Mouse (Mus musculus): ENCODE data around the gene Sh3bp5l.
A peak's percentile ranks its signal among the peaks of the same experiment; 100 is the strongest.
"Not testable (repeated sequence)": the region's sequence is repeated elsewhere in the genome, so short reads cannot be mapped to it uniquely, and the experiment has no call there.

Gene Sh3bp5l

DNA sequence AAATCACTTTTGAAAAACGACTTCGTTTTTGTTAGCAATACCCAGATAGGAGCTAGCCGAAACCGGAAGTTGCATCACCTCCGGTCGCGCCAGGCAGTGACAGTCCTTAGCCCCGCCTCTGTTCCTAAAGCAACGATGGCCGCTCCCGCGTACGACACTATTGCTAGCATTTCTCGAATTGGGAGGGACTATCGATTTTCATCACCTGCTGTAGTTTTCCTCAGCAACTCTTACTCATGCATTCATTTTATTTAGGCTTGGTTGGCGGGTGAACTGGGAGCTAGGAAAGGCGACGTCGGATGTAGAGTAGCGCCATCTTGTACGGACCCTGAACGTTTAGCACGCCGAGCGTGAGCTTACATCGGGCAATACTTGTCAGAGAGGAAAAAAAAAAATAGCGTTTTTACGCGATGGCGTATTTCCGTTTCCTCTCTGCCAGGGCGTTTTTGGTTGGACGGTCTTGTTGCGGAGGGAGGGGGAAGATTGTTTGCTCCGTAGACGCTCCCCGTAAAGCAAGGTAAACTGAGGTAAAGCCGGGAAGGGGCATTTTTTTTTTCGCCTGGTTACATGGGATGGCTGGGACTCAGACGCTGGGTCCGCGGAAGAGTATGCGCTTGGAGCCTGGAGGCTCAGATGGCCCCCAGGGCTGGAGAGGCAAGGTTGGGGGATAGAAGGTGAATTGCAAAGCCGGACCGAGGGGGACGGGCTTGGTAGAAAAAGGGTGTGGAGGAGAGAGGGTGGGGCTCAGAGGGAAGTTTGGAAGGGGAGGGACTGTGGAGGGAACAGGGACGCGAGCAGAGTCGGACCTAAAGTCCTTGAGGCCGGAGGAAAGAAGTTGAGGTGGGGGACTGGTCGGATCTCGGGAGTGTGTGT is at the start of gene Sh3bp5l, which contains the start of gene Zfp672:
TSS of gene Sh3bp5l (plus strand) at position 449 of the 873 bp plus-strand sequence.
TSS of gene Zfp672 (minus strand) at position 64 of the 873 bp plus-strand sequence.
- DNase-seq (ENCODE audit: low spot score in 2 of 2) = peak; percentile 87 to 94

DNA sequence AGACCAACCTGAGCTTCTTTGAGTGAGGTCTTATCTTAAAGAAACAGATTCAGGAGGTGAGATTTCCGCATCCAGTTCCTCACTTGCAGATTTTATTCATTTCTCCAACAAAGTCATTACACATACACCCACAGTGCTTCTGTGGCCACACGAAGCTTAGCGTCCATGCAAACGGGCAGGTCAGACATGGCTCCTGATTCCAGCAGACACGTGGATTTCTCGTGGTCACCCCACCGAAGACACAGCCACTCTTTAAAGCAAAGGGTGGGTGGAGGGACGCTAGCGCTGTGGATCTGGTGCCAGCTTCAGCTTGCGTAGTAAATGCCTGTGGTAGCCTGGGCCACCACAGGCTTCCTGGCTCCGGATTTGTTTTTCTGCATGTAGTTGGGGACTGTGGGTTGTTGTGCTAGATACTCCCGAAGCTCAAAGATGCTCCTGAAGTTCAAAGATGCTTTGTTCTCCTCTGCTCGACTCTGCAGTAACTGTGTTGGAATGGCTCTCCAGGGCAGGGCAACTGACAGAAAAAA is 48.5 kb upstream of the Sh3bp5l start:
- no peak for DNase-seq (ENCODE audit: low spot score in 2 of 2)

DNA sequence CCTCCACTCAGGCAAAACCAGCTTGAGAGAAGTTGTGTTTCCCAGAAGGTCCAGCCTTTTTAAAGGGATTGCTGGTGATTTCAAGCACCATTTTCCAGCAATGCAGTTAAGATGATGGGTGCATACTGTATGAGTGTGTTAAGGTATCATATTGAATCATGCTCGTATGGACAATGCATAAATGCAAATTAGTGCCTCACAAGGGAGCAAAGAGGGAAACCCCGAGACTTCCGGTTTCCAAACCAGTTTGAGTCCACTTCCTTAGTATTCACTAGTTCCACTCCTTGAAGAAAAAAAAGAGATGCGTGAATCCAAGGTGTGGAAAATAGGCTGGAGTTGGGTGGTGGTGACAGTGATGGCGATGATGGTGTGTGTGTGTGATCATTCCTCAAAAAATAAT is 48.0 kb upstream of the Sh3bp5l start:
- DNase-seq (ENCODE audit: low spot score in 2 of 2) = no peak

DNA sequence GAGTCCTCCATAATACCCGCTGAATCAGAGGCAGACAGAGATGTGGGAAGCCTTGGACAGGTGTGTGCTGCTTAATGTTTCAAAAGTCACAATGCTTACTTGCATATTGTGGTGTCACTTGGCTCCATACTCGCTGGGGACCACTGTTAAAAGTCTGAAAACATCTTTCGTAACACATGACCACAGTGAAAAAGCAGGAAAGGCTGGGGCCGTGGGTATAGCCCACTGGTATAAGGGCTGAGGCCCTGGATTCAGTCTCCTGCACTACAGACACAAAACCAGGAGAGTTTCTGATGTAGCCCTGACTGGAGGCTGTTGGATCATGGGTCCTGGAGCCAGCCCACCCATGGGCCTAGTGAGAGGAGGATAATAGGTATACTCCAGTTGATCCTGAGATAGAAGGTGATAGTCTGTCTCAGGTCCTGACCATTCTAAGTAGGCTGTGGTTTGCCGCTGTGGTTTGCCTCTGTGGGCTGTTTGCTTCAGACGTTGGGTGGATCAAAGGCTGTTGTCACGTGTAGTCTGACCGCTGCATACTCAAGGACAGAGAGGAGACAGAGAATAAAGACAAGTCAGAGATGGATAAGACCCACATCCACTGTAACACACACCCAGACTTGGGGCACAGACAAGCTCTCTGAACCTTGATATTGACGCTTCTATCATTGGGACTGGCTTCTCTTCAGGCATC is 40.4 kb upstream of the Sh3bp5l start:
- no peak for DNase-seq (ENCODE audit: low spot score in 2 of 2)

DNA sequence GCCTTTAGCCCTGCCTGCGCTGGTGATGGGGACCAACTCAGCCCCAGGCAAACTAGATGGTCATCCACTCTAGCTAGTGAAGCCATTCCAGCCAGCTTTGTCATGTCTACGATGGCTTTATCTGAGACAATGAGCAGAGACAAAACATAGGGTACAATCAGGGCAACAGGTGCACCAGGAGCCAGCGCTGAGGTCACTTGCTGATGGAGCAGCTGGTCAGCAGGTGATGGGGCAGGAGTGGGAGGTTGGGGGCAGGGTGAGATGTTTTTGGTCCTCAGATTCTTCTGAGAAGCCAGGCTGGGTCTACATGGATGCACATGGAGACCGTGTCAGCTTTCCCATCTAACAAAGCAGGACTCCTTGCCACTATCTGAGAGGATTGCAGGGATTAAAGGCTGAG is 39.7 kb upstream of the Sh3bp5l start:
- no peak for DNase-seq (ENCODE audit: low spot score in 2 of 2)

DNA sequence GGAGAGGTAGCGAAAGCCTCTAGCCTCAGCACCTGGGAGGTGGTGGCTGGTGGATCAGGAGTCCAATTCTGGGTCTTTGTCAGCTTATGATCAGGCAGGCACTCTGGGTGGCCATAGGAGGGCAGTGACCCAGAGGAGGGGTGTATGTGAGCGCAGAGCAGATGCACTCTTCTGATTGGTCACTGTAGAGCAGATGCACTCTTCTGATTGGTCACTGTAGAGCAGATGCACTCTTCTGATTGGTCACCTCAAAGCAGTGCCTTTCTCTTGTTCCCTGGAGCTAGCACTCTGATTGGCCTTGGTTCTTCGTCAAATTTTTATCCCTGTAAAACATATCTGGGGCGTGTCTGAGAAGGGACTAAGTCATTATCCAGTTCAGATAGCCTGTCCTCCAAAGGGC is 37.7 kb upstream of the Sh3bp5l start:
- no peak for DNase-seq (ENCODE audit: low spot score in 2 of 2)

DNA sequence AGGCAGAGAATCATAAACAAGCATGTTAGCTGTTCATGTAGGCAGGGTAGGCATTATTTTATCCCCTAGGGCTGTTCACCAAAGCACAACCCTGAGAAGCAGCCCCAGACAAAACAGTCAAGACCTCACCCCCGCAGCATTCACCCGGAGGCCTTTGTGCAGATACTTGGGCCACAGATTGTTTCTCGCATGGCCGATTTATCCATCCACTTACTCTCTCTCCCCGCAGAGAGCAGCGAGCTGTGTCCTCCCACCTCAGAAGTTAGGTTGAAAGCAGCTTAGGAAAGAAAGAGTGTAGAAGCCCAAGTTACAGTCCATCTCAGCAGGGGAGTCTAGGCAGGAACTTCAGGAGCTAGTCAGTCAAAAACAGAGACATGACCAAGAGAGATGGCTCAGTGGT is 33.1 kb upstream of the Sh3bp5l start:
- no peak for DNase-seq (ENCODE audit: low spot score in 2 of 2)

DNA sequence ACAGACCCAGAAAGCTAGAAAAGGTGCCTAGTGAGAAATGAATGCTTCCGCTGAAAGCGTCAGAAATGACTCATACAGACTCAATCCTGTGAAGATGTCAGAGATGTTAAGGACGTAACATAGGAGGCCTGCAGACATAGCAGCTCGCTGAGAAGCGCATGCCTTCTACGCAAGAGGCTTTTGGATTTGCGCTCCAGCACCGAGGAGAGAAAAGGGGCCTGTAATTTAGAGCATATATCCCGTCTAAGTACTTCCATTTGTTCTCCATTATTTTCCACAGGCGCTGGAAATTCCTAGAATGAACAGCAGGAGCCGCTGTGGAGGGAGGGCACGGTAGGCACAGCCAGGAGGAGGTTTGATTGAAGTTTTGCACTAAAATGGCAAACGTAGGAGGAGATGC is 29.5 kb upstream of the Sh3bp5l start:
- peak; percentile 82 to 86 for DNase-seq (ENCODE audit: low spot score in 2 of 2)

DNA sequence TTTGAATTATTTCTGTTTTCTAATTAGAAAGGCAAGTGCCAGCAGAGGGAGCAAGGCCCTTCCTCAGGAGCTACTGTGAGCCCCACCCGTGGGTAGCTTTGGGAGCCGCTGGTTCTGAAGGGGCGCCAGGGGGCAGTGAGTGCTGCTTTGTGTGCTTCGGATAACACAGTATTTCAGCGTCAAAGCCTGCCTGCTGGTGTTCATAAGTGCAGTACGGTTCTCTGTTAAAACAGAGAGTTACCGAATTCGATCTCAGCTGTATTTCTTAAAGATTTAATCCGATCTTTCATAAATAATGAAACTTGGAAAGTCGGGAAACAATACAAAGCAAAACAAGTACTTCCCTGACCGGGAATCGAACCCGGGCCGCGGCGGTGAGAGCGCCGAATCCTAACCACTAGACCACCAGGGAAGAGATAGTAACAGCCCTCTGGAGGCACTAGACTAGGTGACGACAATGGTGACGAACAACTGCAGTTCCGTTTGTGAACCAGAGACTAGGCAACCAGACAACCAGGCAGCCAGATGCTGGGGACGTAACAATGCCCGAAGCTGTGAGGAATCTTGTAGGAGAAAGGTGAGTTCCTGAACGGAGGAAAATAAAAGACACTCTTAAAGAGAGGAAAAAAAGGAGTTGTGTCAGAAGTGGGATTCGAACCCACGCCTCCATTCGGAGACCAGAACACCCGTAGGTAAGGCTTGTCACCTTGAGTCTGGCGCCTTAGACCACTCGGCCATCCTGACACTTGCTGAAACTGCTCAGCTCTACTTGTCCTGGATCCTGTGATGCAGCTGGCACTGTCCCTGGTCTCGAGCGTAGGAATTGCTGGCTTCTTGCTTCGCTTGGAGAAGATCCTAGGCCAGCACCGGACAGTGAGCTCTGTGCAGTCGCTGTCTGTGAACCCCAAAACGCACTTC is 28.4 kb upstream of the Sh3bp5l start:
- DNase-seq (ENCODE audit: low spot score in 2 of 2) = peak; percentile 99 to 100

DNA sequence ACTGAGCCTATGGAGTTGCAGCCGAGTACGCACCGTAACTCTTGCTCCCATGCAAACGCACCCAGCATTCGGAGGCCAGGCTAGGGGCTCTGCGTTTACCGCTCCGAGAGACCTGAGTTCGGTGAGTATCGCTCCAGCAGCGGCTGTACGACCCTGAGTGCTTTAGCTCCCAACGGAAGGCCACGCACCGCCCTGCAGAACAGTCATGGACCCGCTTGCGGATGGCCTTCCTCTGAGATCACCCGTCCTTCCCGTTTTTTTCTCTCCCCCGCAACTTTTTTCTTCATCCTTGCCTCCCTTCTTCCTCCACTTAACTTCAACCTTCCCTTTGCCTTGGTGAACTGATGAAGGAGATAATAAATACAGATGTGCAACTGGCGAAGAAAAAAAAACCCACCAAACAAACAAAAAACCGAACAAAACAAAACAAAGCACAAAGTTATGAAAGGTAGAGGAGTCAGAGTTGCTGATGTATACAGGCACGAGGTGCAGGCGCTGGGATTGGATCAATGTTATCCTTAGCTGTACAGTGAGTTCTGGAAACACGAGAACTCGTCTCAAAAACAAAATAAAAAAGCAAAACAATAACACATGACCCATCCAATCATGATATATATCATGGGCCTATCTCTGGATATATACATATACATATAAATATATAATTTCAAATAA is 27.6 kb upstream of the Sh3bp5l start:
- no peak for DNase-seq (ENCODE audit: low spot score in 2 of 2)

DNA sequence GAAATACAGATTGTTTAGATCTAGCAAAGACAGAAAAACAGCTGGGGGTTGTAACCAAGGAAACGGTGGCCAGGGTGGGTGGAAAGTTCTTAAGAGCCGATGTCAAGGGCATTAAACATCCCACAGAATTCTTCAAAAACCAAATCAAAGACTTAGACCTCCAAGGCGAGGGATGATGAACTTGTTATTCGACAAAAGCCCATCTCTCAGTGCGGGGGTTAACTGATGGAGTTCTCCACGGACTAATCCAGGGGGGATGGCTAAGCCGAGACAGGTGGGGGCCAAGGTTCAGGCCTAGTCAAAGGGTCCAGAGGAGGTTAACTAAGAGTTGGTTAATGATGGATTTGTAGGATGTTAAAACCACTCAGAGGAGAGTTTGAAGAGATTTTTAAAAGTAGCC is 26.9 kb upstream of the Sh3bp5l start:
- DNase-seq (ENCODE audit: low spot score in 2 of 2) = no peak

DNA sequence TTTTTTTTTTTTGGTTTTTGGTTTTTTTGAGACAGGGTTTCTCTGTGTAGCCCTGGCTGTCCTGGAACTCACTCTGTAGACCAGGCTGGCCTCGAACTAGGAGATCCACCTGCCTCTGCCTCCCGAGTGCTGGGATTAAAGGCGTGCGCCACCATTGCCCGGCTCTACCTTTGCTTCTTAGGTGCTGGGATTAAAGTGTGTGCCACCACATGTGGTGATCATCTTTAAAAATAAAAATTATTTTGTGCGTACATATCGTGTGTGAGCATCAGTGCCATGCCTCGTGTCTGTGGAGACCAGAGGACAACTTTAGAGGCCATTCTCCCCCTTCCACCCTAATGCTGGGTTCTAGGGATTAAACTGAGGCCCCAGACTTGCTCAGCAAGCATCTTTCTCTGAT is 25.2 kb upstream of the Sh3bp5l start:
- not testable (repeated sequence) for DNase-seq (ENCODE audit: low spot score in 2 of 2)

DNA sequence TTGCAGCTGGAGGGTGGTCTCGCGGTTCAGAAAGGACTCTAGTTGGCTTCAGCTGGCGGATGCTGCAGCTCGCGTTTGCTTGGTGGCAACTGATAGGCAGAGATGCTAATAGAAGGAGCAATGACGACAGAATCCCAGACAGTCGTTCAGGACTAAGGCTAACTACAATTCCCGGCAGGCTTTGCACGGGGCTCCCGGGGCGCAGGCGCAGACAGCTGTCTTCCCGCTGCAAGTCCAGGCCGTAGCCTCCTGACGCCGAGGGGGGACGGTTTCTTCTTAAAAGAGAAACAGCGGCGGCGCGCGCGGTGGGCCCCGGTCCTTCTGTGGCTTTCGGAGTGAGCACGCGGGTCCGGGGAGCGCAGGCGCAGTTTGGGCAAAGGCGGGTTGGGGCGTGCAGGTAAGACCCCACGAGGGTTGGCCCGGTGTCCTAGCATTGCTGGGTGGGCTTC is 23.6 kb upstream of the Sh3bp5l start, which contains the start of gene Zfp692:
TSS of gene Zfp692 (plus strand) at position 210 of the 449 bp plus-strand sequence.
- peak; percentile 97 to 98 for DNase-seq (ENCODE audit: low spot score in 2 of 2)

DNA sequence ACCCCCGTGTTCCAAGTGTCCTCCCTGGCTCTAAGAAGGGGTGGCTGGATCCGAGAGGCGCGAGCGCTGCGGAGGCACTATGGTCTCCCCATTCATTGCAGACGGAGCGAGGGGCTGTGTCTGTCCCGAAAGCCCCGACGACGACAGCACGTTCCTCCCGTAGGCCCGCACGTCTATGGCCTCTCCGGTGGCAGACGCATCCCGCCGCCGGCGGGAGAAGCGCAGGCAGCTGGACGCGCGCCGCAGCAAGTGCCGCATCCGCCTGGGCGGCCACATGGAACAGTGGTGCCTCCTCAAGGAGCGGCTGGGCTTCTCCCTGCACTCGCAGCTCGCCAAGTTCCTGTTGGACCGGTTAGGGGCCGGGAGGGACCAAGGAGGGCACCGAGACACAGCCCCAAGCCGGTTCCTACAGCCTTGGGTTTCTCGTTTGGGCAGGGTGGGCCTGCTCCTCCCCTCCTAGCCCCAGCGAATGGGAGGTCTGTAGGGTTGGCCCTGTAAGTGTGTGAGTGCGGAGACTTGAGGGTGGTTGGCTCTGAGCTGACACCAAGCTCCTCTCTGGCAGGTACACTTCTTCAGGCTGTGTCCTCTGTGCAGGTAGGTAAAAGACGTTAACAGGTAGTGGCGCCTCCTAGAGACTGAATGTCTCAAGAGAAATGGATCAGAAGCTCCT is 23.0 kb upstream of the Sh3bp5l start:
- peak; percentile 52 to 55 for DNase-seq (ENCODE audit: low spot score in 2 of 2)

DNA sequence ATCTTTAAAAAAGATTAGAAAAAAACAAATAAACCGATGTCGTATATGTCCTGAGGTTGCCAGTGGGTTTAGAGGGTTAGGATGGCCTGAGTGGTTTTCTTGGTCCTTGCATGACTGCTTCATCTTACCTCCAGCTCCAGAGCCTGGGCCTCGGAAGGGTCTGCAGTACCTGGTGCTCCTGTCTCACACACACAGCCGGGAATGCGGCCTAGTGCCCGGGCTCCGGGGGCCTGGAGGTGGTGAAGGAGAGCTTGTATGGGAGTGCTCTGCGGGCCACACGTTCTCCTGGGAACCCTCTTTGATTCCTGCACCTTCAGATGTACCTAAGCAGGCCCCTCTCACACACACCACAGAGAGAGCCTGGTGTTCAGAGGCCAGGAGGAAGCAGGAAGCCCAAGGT is 21.9 kb upstream of the Sh3bp5l start:
- no peak for DNase-seq (ENCODE audit: low spot score in 2 of 2)

DNA sequence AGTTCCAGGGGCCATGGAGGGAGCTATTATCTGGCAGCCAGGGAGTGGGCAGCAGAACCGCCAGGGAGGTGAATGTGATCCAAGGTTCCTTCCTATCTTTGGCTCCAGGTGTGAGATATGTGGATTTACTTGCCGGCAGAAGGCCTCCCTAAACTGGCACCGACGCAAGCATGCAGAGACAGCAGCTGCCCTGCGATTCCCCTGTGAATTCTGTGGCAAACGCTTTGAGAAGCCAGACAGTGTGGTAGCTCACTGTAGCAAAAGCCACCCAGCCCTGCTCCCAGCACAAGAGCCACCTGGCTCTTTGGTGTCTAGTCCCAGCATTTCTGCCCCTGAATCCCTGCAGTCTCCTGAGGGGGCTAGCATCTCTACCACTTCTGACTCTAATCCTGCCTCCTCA is 16.5 kb upstream of the Sh3bp5l start:
- DNase-seq (ENCODE audit: low spot score in 2 of 2) = peak in 1 of 2 experiments; percentile 35

DNA sequence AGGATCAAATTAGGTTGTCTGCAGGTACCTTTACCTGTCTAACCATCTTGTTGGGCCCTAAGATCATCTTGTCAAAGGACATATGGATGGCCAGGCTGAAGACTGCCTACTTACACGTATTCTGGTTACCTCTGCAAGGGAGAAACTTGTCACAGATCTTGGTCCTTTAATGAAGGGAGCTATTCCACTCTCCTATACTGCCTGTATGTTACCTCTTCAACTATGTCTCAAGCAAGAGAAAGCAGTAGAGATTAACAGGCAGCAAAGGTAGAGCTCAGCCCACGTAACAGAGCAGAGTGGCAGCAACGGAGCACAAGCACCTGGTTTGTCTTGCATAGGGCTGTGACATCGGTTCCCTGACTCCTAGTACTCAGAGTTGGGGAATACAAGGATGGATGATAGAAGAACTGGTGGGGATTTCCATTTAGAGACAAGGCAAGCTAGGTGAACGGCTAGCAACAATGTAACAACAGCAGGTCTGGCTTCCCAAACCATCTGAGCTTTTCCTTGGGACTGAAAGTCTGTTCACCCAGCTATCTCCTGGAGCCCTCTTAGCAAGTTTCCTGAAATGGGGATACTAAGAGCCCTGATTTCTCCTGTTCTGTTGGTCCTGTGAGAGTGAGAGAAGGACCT is 14.9 kb upstream of the Sh3bp5l start:
- no peak for DNase-seq (ENCODE audit: low spot score in 2 of 2)

DNA sequence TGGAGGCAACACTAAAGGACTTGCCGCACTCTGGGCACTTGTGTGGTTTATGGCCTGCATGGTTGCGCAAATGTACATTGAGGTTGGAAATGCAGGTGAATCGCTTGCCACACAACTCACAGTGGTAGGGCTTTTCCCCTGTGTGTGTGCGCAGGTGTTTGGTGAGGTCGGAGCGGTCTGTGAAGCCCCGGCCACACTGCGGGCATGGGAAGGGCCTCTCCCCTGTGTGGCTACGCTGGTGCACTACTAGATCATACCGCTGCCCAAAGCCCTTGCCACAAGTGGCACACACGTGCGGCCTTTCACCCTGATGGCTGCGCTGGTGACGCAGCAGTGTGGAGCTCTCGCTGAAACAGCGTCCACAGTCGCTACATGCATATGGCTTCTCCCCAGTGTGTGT is 14.2 kb upstream of the Sh3bp5l start:
- no peak for DNase-seq (ENCODE audit: low spot score in 2 of 2)

DNA sequence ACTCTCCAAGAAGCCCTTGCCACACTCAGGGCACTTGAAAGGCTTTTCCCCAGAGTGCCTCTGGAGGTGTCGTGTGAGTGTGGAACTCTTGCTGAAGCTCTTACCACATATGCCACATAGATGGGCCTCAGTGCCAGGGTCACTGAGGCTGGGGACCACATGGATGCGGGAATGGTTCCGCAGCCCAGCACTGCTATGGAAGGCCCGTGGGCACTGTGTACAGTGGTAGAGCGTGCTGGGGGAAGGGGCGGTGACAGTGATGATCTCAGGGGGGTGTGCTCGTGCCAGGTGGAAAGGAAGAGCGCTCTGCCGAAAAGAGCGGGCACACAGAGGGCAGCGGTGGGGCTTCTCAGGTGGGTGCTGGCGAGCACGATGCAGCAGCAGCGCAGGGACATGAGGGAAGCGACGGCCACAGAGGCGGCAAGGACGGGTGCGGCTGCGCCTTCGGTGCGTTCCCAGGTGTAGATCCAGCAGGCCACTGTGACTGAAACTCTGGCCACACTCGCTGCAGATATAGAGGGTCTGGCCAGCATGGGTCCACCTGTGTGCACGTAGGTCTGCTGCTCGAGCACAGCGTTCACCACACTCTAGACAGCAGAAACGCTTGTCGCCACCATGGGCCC is 13.6 kb upstream of the Sh3bp5l start:
- DNase-seq (ENCODE audit: low spot score in 2 of 2) = no peak

Data from right cerebral cortex, adult 2 months (tissue).